Mouse (Mus musculus) cerebellum, adult 9-11 months (tissue): ENCODE measurements at regions not wholly inside any gene's neighbourhood (a gene's known extent, or its start where the extent isn't known, plus 50 kb on each side); places are given as distances from the start of the nearest gene placed in this dataset.

ENCODE experiments used
- DNase-seq: peaks from one replicate; pipeline ENCODE4 v3.0.0; 2022

DNA sequence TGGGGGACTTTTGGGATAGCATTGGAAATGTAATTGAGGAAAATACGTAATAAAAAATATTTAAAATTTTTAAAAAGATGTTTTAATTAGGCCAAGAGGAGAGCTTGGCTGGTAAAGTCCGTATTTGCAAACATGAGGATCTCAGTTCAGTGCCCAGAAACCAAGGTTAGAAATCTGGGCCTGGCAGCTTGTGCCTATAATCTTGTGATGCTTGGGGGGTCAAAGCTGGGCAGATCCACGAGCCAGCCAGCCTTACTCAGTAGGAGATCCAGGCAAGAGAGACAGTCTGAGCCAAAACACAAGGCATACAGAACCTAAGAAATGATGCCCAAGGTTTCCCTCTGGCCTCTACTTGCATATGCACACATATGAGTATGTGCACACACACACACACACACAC lies 54.1 kb upstream of the Cxadr start:
- no peak for DNase-seq

GRCm38 (mm10) chr16:78242678-78243077 lies 58.6 kb upstream of the Cxadr start:
- no peak for DNase-seq

GRCm38 (mm10) chr16:78240152-78240551 lies 61.1 kb upstream of the Cxadr start:
- DNase-seq: no peak

- DNase-seq: peak; percentile 17
Measured at GRCm38 (mm10) chr16:78238052-78238701, 63.1 kb upstream of the Cxadr start.

GRCm38 (mm10) chr16:78237641-78238051 lies 63.6 kb upstream of the Cxadr start:
- DNase-seq: no peak

DNA sequence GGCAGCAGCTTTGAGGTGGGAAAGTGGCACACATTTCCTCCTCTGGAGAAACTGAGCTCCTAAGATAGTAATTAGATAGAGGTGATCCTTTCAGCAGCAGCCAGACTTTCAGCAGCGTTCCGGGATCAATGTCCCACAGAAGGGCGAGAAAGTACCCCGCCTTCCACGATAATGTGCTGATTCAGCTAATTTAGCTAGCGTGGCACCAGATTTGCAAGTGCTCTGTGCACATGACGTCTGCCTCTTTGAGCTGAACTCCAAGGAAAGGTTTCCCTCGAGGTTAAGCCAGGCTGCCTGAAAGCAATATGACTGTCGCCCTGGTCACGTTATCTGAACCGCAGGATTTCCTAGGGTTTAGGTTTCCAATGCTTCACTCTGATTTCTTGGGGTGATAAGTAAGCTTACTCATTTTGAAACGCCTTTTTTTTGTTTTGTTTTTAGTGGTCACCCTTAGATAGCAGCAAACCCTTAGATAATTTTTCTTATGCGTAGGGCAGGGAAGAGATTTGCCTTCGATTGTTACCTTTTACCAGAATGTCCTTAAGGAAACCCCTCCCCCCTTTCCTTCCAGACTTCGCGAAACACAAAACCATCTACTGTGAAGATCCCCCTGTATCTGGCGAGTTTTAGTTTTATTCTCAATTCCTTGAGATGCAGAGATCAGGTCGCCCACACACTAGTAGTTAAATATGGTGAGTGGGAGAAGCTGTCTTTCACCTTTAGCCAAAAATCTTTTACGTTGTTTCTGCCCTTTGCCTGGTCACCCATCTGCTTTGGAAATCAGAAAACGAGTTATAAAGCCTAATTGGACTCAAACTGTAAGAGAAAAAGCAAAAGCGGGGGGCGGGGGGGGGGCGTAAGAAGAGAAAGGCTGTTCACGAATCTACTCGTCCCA lies 64.3 kb upstream of the Cxadr start:
- peak; percentile 6 for DNase-seq

DNA sequence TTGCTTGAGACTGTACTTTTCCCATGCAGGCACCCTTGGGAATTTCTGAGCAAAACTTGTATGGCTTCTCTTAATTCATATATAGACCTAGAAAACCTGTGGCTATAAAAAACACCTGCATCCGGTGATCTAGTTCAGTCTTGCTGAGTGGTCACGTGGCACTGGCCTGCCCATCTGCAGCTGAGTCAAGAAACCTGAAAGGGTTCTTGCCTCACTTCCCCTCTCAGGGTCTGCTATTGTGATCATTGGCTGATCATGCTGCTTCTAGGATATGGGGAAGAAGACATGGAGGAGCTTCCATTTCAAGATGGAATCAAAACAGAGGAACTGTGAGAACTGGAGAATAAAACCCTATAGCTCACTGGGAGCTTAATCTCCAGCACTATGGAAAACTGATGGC lies 69.1 kb upstream of the Cxadr start:
- DNase-seq: no peak

DNA sequence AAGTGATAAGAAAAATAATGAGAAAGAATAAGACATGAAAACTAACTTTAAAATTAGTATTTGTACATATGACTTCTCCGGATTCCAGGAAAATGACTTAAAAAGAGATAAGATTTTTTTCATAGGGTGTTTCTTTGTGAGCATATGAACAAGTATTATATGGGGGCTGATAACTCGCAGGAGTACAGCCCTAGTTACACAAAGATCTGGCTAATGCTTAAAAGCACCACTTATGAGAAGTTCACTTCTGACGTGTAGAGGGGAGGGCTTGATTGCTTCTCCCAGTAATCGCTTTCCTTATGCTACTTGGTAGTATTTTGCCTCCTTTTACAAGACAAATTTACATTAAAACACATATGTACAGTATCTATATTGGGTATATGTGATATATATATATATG lies 72.3 kb upstream of the Cxadr start:
- no peak for DNase-seq

DNA sequence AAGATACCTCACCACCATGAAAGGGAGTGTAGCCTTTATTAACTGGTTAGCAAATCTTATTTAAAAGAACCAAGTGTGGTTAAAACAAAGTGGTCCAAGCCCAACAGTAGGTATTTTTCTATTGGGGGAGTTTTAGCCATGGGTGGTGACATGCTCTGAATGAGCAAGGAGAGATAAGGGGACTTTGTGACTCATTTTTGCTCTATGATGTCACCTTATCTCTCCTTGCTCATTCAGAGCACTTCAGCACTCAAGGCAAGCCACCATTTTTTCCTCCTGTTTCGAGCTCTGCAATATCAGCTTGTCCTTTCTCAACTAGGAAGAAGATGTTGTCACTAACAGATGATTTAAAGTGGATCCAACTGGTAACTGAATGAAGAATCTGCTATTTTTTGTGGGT lies 78.9 kb upstream of the Cxadr start:
- DNase-seq: no peak

- no peak for DNase-seq
Measured at GRCm38 (mm10) chr16:78221781-78222180, 79.5 kb upstream of the Cxadr start.

DNA sequence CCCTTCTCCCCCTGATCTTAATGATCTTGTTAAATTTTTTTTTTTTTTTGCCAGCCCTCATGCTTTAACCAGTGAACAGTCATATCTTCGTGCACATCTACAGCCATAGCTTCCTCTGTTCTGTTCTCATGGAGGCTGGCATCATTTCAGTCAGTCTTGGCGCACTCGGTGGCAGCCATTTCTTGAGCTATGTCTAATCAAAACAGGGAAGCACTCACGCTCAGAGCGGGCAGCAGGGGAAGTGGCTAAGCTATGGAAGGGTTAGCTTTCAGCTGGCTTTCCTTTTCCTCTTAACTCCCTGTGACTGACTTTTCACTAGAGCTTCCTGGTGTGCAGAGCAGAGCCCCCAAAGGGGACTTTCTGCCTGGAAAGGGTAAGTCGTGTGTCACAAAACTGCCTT lies 83.7 kb upstream of the Cxadr start:
- no peak for DNase-seq

DNA sequence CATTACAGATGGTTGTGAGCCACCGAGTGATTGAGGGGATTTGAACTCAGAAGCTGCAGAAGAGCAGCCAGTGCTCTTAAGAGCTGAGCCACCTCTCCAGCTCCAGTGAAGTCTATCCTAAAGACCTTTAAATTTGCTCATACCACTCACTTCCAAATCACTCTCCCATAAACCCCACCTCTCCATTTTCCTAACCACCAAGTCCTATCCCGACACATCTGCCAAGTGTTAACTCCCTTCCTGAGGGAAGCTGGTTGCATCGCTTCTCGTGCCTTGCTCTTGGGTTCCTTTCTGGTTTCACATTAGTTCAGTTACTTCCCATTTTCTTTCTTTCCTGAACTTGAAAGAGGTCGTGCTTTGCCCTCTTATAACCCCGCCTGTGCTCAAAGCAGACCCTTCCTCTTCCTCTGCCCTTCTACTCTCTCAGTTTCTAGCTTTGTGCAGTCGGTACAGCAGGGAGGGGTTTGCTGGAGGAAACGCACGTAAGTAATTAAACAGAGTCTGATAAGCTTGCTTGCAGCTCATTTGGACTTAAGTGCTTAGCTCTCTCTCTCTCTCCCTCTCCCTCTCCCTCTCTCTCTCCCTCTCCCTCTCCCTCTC lies 84.4 kb upstream of the Cxadr start:
- DNase-seq: no peak

DNA sequence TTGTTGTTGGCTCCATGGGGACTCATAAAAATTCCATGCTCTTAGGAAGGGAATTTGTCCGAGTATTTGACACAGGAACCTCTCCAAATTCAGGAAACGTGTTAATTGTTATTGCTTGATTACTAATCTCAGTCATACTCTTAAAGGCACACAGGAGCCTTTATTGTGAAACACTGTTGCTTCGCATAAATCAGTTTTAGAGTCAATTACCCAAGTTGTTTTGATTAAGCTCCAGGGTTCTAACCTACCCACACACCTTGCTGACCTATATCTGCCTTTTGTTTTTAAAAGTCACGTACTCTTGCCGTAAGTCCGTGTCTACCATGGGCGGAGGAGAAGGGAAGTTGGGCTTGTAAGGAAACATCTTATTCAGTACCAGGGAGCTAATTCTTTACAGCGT lies 89.6 kb upstream of the Cxadr start:
- DNase-seq: no peak

DNA sequence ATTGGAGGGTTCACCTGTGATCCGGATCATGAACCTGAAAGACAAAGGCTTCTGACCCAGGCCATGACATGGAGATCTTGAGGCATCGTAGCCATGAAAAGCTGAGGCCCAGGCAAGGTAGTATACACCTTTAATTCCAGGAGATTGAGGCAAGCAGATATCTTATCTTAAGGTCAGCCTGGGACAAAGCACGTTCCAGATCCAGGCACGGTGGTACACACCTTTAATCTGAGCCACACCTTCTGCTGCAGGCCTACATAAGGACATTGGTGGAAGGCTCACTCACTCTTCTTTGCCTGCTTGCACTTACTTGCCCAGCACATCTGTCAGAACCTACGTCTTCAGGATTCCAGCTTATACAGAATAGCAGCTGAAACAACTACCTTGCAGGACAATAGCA lies 93.0 kb upstream of the Cxadr start:
- no peak for DNase-seq

DNA sequence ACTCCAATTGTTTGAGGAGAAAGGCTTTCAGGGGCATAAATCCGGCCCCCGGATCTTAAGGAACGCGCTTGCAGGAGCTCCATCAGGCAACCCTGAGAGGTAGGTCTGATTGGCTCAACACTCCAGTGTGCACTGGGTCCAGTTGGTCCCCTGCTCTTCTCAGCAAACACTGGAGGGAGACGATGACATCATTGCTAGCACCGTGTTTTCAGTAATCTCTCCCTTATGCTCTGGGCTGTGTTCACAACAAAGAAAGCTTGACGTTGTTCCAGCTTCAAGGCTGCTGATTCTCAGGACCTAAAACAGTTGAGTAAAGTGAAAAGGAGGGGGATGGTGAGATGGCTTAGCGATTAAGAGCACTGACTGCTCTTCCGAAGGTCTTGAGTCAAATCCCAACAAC lies 97.0 kb upstream of the Cxadr start:
- no peak for DNase-seq

GRCm38 (mm10) chr16:78200044-78200830 lies 101.1 kb upstream of the Cxadr start:
- no peak for DNase-seq

GRCm38 (mm10) chr16:78199252-78199651 lies 102.0 kb upstream of the Cxadr start:
- DNase-seq: no peak

DNA sequence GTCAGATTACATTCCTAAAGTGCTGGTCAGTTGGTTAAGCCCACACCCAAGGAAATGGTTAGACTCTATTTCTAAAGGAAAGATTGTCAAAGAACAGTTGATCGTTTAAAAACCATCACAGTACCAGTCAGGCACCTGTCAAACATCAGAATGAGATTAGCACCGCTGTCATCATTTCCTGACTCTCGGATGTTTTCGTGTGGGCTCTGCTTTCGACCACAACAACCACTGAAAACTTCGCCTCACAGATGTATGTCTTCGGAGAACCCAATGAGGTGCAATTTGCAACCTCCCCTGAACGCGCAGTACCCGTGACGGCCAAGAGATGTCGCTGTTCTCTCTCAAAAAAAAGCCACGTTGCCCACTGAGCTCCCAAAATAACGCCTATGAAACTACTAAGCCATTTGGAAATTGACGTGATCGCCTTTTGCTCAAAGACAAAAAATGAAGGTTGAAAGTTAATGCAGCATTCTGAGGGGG lies 102.6 kb upstream of the Cxadr start:
- peak; percentile 6 for DNase-seq

- DNase-seq: peak; percentile 39
Measured at GRCm38 (mm10) chr16:78197252-78197896, 103.9 kb upstream of the Cxadr start.

DNA sequence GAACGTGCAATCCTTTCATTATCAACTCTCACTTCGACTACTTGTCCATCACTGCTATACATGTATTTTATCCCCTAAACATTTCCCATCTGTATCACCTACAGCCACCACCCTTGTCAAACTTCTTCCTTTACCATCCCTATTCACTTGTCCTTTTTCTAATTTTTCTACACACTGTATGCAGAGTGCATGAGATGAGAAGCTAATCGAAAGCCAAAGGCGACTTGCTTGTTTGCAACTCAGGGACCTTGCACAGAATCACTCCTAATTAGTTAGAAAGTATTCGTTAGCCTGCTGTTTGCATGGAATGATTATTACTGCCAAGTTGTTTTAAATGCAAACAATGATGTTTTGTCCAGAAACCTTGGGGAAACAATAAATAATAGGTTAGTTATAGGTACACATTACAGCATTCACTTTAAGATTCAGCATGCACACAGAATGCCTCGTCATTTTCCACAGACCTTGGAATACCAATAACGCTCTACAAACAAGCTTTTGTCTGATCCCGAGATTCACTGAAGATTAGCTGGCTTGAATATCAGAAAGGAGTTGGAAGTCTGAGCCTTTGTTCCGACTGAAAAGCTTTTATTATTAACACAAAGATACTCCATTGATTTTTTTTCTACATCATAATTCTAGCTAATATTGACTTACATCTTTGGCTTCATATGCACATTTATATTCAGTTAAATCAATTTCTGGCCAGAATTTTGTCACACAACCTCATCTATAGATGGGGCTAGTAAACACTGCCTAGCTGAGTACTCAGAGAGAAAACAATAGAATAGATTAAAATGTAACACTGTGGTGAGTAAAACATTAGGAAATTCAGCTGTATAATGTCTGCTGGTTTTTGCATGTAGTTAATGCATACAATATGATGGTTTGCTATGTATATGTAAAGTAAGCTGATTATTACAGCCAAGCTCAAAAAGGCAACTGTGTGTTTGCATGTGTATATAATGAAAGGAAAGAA lies 130.4 kb upstream of the Cxadr start:
- no peak for DNase-seq

- no peak for DNase-seq
Measured at GRCm38 (mm10) chr16:78156876-78157232, 144.4 kb upstream of the Cxadr start.
